15 mouse cellular contexts compared by ENCODE assay signal in genomic region chr9:29779739-29780138, GRCm38 (mm10).
"Had no signal": no experiment of that assay in that cellular context is flagged by ENCODE, and none has a peak within 500 bp of the region (broad histone marks: within the 10 kb centered on the region; RNA-seq: fewer than 3 reads in every experiment).

No protein-coding gene starts in this region.

- H3K4me3 ChIP-seq: megakaryocyte, embryonic 14.5 days; midbrain, embryonic 13.5 days; midbrain, embryonic 15.5 days; neural tube, embryonic 12.5 days; stomach, embryonic 15.5 days had no signal

- H3K27ac ChIP-seq: macrophage; midbrain, embryonic 13.5 days; midbrain, embryonic 15.5 days; neural tube, embryonic 12.5 days; stomach, embryonic 15.5 days; stomach, postnatal 0 days had no signal

- DNase-seq: lung, adult 18-20 months; lung, embryonic 14.5 days; lung, postnatal 10 days; lung, postnatal 36 days; right cerebral cortex, postnatal 25 days; thymus, adult 2 months; thymus, postnatal 25 days; thymus, postnatal 4 days had no signal
